Mouse (Mus musculus) brain, embryonic 14.5 days (tissue): ENCODE results near the gene BC016579.

Source experiments
- CTCF ChIP-seq: fragments of 200-500 bp; IDR thresholded peaks from 2 replicates; pipeline ENCODE4 v1.5.1; 2012; ENCODE audit warnings: inconsistent platforms, mild to moderate bottlenecking, moderate library complexity, borderline replicate concordance; ENCODE audit not compliant: insufficient read depth, insufficient read length; ENCODE audit errors: extremely low read depth
- POLR2A ChIP-seq: fragments of 200-500 bp; IDR thresholded peaks from 2 replicates; pipeline ENCODE4 v1.6.1; 2012; ENCODE audit warnings: mild to moderate bottlenecking, inconsistent platforms, borderline replicate concordance; ENCODE audit not compliant: poor library complexity, insufficient read depth, insufficient read length, severe bottlenecking; ENCODE audit errors: extremely low read depth

- no peak for TF ChIP-seq CTCF
- TF ChIP-seq POLR2A: no peak
Measured at GRCm38 (mm10) chr16:45651497-45651896, 2.4 kb downstream of the BC016579 start.
